Mouse (Mus musculus) adrenal gland, postnatal 36 days (tissue): Measurements from ENCODE around the gene Hacl1. TPM values are rescaled to one million over a fixed set of nuclear protein-coding genes. Genes with fewer than 3 reads are reported as not detected.

Experiments
- DNase-seq, 2 experiments: peaks; one replicate each; pipeline ENCODE4 v3.0.0; 2021; ENCODE audit warnings: mixed read lengths in 1 of 2
- total RNA-seq, 2 experiments: library from RNA; stranded (reverse); gene quantifications; 2 replicates each; pipeline ENCODE4 v1.2.3; 2021

The Hacl1 gene
- total RNA-seq, 2 experiments from 2014 or later = 27.4 to 66.4 TPM

DNA sequence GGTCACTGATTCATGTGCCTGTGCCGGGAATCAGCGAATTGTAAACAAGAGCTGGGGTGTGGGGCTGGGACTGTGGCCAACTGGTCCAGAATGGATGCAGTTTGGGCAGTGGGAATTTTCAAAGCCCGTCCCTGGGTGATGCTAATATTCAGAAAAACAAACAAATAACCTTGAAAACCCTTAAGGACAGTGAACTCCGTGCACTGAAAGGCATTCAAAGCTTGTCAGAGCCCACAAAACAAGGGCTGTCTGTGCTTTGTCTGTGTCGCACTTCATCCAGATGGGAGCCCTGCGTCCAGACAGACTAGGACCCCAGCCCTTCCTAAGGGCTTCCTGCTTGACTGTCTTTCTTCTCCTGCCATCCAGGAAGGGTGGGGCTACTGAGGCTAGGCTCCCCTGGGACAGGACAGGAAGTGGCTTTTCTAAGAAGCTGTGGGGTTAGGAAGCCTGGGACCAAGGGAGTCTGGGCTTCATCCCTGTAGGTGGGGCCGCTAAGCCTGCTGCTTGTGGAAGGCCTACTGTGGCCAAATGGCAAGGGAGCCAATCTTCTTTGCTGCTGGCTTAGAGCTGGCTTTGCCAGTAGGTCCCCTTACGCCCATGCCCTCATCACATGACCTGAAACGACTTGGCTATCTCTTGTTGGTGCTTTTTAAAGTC, 21.6 kb upstream of the Hacl1 start:
- peak; percentile 53 to 69 for DNase-seq

DNA sequence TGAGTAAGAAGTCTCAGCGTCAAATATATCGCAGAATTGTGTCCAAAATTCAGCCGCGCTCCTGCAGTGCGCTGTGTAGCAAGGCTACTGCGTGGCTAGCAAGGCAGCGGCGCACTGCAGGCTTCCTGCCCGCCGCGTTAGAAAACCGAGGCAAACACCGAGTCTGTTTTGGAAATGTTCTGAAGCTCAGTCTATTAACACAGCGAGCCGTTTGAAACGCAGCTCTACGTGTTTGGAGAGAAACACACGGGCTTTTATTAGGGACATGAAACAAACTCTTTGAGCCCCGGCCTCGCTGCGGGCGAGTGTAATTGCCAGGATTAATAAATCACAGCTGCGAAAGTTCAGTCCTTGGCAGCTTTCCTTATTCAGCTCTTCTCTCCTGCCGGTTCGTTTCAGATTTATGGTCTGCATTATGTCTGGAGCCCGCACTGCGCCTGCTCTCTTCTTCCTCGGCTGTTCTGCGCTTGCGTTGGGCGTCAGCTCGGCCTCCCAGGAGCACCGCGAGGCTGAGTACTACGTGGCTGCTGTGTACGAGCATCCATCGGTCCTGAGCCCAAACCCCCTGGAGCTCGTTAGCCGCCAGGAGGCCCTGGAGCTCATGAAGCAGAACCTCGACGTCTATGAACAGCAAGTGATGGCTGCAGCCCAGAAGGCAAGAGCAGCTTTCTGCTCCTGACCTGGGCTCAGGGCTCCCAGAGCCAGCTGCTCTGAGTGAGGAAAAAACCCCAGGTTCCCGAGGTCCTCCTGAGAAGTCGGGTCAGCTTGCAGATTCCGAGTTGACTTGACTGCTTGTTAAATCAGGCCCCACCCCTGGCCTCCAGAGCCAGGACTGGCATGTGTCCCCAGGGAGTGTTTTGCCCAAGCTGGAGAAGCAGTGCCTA, 20.8 kb upstream of the Hacl1 start:
- DNase-seq = peak; percentile 89 to 91

DNA sequence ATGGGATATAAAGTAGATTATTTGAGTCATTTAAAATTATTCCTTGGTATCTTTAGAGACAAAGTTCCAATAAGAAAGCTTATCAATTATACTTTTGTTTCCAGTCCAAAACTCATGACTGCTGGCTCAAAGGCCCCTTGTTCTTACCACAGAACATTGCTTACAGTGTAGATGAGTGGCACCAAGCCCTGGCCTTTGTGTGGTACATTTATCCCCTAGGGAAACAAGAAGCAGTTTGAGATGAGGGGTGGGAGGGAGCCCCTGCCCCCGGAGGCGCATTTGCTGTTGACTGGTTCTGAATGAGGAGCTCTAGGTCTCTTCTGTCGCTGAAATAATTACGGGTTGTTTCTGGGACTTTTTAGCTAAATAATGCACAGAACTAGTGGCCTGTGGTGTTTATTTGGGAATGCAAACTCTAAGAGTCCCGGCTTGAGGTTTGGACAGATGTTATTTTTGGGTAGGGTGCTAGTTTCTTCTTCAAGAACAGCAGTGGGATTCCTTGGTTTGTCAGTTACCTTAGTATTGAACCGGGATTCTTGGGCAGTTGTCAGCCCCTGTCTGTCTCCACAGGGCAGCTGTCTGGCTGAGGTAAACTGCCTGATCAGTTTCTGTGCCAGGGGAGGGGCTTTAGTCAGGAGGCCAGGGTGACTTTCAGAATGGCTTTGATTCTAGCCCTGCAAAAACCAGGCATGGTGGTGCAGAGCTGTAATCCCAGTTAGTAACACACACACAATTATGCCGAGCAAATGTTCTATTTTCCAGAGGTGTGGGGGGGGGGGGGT, 19.4 kb upstream of the Hacl1 start:
- no peak for DNase-seq

DNA sequence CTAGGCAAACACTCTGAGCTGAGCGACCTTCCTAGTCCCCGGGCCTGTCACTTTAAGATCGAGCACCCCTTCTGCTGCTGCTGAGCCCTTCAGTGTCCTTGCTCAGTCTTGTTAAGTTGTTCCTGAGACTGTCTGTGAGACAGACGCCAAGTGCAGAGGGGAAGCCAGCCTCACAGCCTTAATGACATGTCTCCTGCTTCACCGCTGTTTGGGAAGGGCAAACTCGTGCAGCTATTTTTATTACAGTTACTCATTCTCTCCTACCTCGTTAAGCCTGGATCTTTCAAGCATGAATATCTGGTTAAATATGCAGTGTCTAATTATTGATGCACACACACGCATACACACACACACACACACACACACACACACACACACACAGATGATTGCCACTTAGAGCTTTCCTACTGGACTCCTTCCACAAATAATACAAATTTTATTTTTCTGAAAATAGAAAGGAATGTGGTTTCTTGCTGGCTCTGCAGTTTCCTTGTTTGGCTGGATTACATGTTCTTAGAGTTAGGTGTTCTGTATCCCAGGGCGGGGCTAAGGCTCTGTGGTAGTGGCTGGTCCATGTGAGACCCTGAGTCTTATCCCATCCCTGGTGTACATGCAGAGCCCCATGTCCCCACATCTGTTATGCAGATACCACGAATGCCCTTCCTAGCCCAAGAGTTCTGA, 18.6 kb upstream of the Hacl1 start:
- DNase-seq = peak; percentile 63 to 66

DNA sequence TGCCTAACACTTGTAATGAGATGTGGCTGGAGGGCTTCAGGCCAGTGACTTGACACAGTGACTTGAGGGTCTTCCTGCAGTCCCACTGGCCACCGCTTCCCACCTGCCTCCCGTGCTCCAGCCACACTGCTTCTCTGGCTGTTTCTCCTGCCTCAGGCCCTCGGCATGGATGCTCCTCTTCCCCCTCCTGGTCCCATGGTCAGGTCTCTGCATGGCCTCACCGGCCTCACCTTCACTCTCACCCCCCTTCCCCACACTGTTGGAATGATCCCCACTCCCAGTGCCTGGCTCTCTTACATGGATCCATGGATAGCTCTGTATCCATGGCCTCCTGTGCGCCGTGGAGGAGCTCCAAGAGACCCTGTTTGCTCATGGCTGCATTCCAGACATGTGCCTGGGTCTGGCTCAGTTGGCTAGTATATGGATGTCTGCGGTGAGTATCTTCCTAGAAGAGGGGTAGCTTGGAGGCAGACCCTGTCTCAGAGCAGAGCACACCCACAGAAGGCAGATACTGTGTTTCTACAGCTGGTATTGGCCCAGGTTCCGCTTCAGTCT, 17.1 kb upstream of the Hacl1 start:
- no peak for DNase-seq

DNA sequence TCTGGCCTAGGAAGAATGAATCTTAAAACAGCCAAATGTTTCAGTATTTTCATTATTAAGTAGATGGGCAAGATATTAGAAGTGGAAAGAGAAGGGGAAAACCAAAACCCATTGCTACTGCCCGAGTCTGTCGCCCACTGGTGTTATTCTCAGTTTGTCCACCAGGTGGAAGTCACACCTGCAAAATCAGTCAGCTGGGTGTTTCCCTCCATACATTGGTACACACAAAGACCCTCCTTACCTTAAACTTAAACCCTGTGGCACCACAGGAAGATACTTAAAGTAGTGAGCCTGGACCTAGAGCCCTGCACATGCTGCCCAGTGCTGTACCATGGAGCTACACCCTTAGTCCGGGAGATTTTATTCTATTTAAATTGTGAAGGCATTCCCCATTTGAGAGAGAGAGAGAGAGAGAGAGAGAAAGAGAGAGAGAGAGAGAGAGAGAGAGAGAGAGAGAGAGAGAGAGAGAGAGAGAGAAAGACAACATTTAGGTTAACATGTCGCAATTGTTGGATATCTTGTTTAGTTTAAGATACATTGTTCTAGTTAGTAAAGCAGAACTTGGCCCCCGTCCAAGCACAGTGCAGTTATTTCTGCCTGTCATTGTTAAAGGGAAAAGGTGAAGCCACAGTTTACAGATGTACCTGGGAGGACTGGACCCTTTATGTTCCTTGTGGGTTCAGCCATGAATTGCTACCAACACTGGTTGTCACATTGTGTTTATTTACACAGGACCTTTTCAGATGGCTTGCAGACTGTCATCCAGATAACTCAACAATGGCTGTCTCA, 16.0 kb upstream of the Hacl1 start:
- DNase-seq = peak; percentile 62 to 71

DNA sequence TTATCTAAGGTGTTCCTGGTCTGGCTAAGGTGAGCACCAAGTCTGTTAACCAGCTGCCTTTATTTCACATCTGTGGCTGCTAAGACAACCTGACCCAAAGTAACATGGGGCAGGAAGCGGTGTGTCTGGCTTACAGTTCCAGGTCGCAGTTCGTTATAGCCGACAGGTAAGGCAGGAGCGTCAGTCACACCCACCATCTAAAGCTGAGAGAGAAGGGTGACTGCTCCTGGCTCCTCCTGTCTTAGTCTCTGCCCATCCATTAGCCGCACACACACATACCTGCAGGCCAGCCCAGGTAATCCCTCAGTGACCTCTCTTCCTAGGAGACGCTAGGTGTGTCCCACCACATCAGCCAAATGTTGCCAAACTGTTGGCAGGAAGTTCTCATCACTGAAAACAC, 15.3 kb upstream of the Hacl1 start:
- DNase-seq = no peak

DNA sequence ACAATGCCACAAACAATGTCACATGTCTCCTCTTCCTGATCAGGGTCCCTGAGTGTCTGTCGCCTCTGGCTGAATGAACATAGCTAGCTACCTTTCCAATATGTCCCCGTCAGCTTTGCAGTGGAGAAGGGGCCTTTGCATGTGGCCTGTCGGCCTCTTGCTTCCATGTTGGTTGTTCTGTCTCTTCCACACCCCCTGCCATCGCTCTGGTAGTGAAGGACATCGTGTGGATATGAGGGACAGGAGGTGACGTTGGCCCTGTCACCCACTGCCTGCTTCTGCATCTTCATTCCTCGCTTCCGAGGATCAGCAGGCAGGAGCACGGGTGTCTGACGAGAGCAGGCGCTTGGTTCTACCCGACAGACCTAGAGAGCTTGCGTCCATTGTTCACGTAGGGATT, 14.3 kb upstream of the Hacl1 start:
- no peak for DNase-seq

DNA sequence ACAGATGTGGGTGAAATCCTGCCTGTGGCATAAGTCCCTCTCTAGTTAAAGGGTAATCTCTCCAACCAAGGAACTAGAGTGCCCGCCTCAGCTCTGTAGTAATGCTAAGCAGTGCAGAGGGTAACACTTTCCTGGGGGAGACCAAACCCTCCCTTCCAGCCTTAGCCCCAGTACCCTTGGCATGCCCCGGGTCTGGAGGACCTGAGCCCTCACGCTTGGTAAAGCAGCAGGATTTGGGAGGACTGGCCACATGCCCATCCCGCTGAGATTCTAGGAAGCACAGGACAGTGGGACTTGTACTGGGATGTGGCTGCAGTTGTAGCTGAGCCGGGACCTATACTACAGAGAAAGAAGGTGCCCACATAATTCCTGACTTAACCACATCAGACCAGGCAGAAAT, 13.7 kb upstream of the Hacl1 start:
- no peak for DNase-seq

DNA sequence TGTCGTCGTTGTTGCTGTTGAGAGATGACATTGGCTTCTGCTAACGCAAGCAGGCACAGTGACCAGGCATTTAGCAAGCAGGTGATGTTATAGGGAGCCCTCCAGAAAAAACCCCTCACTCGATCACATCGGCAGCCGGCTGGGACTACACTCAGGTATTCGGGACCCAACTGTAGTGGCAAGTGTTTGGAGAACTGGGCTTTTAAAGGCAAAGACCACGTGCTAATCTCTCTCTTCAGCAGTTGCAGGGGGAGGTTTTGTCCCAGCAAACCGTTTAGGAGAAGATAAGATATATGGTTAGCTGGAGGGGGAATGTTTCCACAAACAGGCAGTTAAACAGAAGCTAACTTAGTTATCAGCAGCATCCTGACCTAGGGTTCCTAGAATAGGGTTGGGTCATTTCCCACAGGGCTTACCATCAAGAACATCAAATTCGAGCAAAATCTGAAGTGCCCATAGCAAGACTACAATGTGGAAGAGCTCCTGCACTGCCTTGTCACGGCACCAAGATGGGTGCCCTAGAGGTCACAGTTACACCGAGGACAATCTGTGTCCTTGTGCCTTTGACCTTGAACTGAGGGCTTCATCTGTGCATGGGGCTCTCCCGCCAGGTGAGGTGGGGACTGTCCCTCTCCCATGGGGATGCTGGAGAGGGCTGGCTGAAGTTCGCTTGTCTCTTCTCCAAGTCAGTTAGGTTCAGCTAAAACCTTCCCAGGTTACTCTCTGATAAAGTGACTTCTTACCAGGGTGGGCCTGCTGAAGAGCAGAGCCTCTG, 12.2 kb upstream of the Hacl1 start:
- DNase-seq = no peak

DNA sequence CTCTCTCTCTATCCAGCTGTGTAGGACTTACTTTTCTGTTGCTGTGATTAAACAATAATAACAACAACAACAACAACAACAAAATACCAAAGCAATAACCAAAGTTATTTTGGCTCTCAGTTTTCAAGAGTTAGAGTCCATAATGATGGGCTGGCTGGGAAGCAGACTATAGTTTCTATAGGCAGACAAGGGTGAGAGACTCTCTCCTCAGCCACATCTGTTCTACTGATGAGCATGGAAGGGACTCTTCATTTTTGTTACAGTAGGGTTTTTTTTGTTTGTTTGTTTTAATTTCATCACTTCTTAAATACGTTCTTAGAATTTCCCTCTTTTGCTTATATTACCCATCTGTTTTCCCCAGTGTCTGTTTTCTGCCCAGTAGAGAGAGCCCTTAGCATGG, 11.5 kb upstream of the Hacl1 start:
- no peak for DNase-seq

DNA sequence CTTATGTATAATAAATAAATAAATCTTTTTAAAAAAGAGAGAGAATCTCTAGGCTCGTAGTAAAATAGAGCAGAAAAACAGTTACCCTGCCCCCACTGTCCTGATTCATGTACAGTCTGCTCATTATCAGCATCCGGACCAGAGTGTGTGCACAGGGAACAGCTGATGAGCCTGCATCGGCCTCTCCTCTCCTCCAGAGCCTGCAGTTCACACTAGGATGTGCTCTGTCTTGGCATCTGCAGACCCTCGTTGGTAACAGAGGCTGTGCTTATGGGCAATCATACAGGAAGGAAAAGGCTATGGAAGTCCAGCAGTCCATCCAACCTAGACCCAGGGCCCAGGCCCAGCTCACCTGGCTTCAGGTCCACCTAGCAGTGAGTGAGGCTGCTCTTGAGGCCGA, 11.0 kb upstream of the Hacl1 start:
- DNase-seq = no peak

DNA sequence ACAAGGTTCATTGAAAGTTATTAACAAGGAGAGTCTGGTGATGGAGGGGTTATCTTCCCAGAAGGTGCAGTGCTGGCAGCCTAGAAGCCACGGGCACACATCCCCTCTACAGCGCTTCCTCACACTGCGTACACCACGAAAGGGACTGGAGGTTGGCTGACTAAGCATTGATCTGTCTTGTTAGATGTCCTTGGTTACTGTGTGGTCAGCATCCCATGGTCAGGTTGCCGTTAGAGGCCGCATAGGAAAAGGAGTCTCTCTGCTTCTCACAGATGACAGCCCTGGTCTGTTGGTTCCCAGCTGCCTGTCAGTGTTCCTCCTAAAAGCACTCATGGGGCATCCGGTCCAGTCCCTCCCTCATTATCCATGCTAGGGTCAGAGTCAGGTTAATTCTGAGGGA, 10.1 kb upstream of the Hacl1 start:
- no peak for DNase-seq

DNA sequence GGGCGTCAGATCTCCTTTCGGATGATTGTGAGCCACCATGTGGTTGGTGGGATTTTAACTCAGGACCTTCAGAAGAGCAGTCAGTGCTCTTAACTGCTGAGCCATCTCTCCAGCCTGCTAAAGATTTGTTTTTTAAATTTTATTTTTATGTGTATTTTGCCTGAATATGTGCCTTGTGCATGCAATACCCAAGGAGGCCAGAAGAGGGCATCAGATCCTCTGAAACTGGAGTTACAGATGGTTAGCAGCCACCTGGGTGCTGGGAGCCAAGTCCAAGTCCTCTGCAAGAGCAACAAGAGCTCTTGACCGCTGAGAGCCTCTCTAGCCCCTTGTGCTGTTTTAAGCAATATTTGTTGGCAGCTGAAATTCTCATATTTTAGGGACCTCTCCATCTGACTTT, 9.3 kb upstream of the Hacl1 start:
- DNase-seq = no peak

DNA sequence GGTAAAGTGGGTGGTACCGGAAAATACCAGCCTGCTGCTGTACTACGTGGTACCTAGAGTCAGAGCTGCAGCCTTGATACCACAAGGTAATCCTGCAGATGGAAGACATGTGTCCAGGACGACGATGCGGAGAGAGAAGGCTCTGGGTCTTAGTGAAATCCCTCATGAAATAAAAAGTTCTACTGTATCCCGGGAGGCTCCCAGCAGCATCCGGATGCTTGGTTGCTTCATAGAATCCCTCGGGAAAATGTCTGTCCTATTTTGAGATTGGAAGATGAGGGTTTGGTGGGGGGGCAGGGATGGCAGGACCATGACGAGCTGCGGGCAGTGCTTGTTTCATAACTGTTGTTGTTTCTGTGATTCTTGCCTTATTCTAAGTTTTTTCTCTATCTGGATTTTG, 6.9 kb upstream of the Hacl1 start:
- DNase-seq = no peak

DNA sequence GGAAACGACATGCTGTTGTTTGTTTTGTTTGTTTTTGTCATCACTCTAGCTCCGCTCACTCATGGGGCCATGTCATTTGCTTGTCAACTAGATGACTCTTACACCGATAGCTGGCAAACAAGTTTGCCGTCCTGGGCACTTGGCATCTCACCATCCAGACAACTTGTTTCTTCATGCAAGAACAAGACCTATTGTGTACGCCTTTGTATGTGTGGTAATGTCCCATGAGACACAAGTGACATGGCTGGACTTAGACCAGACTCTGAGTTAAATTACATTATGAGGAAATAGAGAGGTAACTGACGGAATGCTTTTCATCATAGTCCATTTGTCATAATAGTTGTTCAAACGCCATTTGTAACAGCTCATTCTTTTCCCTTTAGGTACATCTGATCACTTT, 4.8 kb upstream of the Hacl1 start:
- DNase-seq = no peak

DNA sequence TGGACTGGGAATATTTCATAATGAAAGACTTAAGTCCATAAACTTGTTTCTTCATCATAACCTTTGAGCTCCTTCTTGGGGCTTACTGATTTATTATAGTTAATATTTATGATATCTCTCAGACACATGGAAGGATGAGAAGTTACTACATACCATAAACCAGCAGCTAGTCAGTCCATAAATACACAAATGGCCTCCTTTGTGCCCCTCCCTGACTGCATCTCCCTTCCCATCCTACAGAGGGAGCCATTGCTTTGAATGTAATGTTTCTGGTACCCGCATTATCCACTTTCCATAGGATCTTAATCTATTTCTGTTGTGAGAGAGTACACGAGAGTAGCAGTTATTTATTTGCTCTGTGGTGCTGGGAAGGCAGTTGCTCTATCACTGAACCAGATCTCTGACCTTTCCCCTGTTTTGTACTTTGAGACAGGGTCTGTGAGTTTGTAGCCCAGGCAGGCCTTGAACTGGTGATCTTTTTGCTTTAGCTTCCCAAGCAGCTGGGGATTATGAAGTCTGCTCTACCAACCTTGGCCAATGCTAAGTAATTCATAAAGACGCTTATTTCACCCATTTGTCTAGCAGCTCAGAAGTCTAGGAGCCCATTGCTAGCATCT, 4.0 kb upstream of the Hacl1 start:
- DNase-seq = no peak

DNA sequence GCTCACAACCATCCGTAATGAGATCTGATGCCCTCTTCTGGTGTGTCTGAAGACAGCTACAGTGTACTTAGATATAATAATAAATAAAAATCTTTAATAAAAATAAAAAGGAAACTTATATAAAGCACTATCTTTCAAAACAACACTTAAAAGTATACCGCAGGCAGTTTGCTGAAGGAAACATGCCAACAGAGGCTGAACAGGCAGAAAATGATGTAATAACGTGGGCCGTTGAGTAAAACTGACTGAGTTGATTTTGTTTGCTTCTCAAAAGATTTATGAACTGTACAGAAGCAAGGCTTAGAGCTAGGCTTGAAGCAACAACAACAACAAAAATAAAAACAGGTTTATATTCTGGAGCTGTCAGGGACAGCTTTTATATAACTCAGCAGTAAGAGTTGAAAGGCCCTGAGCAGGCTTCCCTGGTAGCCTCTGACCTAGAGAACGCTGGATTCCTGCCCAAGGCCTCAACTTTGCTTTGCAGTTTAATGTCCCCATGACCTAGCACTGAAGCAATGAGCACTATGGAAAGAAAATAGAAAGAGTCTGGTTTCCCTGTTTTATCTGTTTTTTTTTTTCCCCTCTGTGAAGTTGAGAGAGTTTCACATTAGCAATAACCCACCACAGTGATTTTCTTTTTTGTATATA, 3.2 kb upstream of the Hacl1 start:
- peak; percentile 86 to 89 for DNase-seq

DNA sequence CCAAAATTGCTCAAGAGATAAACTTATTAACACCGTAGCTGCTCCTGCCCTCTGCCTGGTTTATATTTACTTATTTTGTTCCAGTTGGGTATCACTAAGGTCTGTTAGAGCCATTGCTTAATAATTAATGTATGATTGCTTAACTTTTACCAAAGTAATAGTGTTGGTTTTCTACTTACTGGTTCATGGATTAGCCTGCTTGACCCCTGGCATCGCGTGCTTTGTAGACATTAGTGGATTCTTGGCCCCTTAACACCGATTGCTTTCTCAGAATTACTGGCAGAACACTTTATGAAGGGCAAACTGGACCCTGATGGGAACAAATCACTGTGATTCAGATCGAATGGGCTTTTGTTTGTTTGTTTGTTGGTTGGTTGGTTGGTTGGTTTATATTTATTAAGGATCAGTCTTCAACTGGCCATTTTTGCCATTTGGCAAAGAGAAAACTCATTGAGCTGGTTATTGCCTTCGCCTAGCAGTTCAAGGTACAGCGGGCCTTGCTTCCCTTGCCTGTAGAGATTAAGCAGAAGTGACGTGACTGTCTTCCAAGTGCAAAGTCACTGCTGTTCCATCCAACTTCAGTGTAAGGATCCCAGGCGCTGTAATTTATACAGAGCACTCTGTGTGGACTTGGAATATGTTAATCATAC, 545 bp upstream of the Hacl1 start:
- no peak for DNase-seq
